Mouse (Mus musculus) forebrain, embryonic 12.5 days (tissue): ENCODE measurements at regions not wholly inside any gene's neighbourhood (a gene's known extent, or its start where the extent isn't known, plus 50 kb on each side); places are given as distances from the start of the nearest gene placed in this dataset.

Experiments used
- ATAC-seq: fragments of 200-750 bp; cut with Nextera tagmentation; 2 replicates; pipeline ENCODE4 v1.8.0; 2017; ENCODE audit warnings: moderate TSS enrichment; ENCODE audit not compliant: low FRiP score
- H3K27ac ChIP-seq: fragments of 300-500 bp; sonication (generic); 2 replicates; pipeline ENCODE4 v1.5.1; 2016; ENCODE audit warnings: mild to moderate bottlenecking
- H3K27me3 ChIP-seq: fragments of 300-500 bp; sonication (generic); 2 replicates; pipeline ENCODE4 v1.6.1; 2016; ENCODE audit warnings: mild to moderate bottlenecking
- H3K36me3 ChIP-seq: fragments of 300-500 bp; sonication (generic); replicated peaks from 2 replicates; pipeline ENCODE4 v1.6.1; 2016; ENCODE audit warnings: mild to moderate bottlenecking
- H3K4me1 ChIP-seq: fragments of 300-500 bp; sonication (generic); 2 replicates; pipeline ENCODE4 v1.6.1; 2016
- H3K4me2 ChIP-seq: fragments of 300-500 bp; sonication (generic); 2 replicates; pipeline ENCODE4 v1.6.1; 2016; ENCODE audit warnings: mild to moderate bottlenecking, moderate library complexity
- H3K4me3 ChIP-seq: fragments of 300-500 bp; sonication (generic); replicated peaks from 2 replicates; pipeline ENCODE4 v1.5.1; 2016; ENCODE audit warnings: mild to moderate bottlenecking
- H3K9ac ChIP-seq: fragments of 300-500 bp; sonication (generic); 2 replicates; pipeline ENCODE4 v1.6.1; 2016; ENCODE audit warnings: mild to moderate bottlenecking
- H3K9me3 ChIP-seq: fragments of 300-500 bp; sonication (generic); 2 replicates; pipeline ENCODE4 v1.6.1; 2016
- WGBS: fragments of 180-500 bp; shearing (Covaris S2); methylation state at CpG from one replicate; pipeline ENCODE4 v1.1.7; 2016; 5-methylcytosine and 5-hydroxymethylcytosine counted together

GRCm38 (mm10) chr14:8999815-9000214 lies 333.8 kb upstream of the 4930452B06Rik start:
- no peak overlapping the region for H3K4me3 ChIP-seq
- no peak for ATAC-seq
- 69% methylated on average over 1 of the region's 1 CpGs for WGBS

GRCm38 (mm10) chr14:8993421-8993820 lies 327.4 kb upstream of the 4930452B06Rik start:
- WGBS = 83% methylated on average over 1 of the region's 1 CpGs
- H3K36me3 ChIP-seq = no peaks in the 10 kb centered on the region
- no peak overlapping the region for H3K9ac ChIP-seq
- H3K4me3 ChIP-seq = no peak overlapping the region
- no peak overlapping the region for H3K4me2 ChIP-seq
- no peak overlapping the region for H3K27ac ChIP-seq
- no peaks in the 10 kb centered on the region for H3K27me3 ChIP-seq
- H3K4me1 ChIP-seq = no peaks in the 10 kb centered on the region
- ATAC-seq = no peak
- no peaks in the 10 kb centered on the region for H3K9me3 ChIP-seq

More at GRCm38 (mm10) chr14:8999815-9000214, 333.8 kb upstream of the 4930452B06Rik start:
- no peak overlapping the region for H3K9ac ChIP-seq
- H3K9me3 ChIP-seq = no peaks in the 10 kb centered on the region
- no peak overlapping the region for H3K4me2 ChIP-seq
- H3K4me1 ChIP-seq = no peaks in the 10 kb centered on the region
- H3K27me3 ChIP-seq = no peaks in the 10 kb centered on the region
- no peak overlapping the region for H3K27ac ChIP-seq
- H3K36me3 ChIP-seq = no peaks in the 10 kb centered on the region

- Histone ChIP-seq H3K27me3 (no peaks in the 10 kb centered on the region), H3K4me3 (no peak overlapping the region), H3K9me3 (no peaks in the 10 kb centered on the region), H3K36me3 (no peaks in the 10 kb centered on the region), H3K9ac (no peak overlapping the region), H3K27ac (no peak overlapping the region), H3K4me1 (no peaks in the 10 kb centered on the region), H3K4me2 (no peak overlapping the region)
- no peak for ATAC-seq
- 92% methylated on average over 4 of the region's 4 CpGs for WGBS
Measured at GRCm38 (mm10) chr14:8985086-8985793, 319.2 kb upstream of the 4930452B06Rik start.

DNA sequence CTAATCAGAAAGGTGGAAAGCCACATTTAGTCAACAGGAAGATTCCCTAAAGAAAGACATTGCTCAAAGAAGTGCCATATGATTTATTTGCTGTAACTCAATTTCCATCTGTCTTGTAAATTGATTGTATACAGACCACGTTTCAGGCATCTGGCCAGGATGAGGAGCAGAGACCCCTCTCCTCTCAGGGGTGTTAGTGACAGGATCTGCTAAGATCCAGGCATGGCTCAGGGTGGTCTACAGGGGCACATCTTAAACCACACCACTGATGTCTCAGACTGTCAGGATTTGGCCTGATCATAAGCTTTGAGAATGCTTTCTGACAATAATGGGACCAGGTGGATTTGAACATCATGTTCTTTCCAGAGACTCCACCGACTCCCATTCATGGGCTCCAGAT lies 295.5 kb upstream of the 4930452B06Rik start:
- Histone ChIP-seq H3K27me3 (no peaks in the 10 kb centered on the region), H3K27ac (no peak overlapping the region)
- no peak for ATAC-seq

GRCm38 (mm10) chr14:8952853-8953397 lies 286.9 kb upstream of the 4930452B06Rik start:
- no peaks in the 10 kb centered on the region for H3K36me3 ChIP-seq
- no peak overlapping the region for H3K4me2 ChIP-seq
- H3K27me3 ChIP-seq = no peaks in the 10 kb centered on the region
- no peaks in the 10 kb centered on the region for H3K9me3 ChIP-seq
- 41% methylated on average over 6 of the region's 6 CpGs for WGBS
- ATAC-seq = no peak
- H3K27ac ChIP-seq = no peak overlapping the region
- no peak overlapping the region for H3K4me3 ChIP-seq
- H3K4me1 ChIP-seq = no peaks in the 10 kb centered on the region
- no peak overlapping the region for H3K9ac ChIP-seq

More for the DNA sequence above, 295.5 kb upstream of the 4930452B06Rik start:
- Histone ChIP-seq H3K4me3 (no peak overlapping the region), H3K9ac (no peak overlapping the region), H3K36me3 (no peaks in the 10 kb centered on the region), H3K4me1 (no peaks in the 10 kb centered on the region), H3K4me2 (no peak overlapping the region), H3K9me3 (no peaks in the 10 kb centered on the region)
- 78% methylated on average over 2 of the region's 2 CpGs for whole genome bisulfite sequencing

GRCm38 (mm10) chr14:8948751-8949150 lies 282.7 kb upstream of the 4930452B06Rik start:
- Histone ChIP-seq H3K4me1 (no peaks in the 10 kb centered on the region), H3K27me3 (no peaks in the 10 kb centered on the region), H3K36me3 (no peaks in the 10 kb centered on the region), H3K9ac (no peak overlapping the region), H3K4me3 (no peak overlapping the region), H3K4me2 (no peak overlapping the region), H3K27ac (no peak overlapping the region), H3K9me3 (no peaks in the 10 kb centered on the region)
- WGBS = 66% methylated on average over 2 of the region's 2 CpGs
- ATAC-seq = no peak

DNA sequence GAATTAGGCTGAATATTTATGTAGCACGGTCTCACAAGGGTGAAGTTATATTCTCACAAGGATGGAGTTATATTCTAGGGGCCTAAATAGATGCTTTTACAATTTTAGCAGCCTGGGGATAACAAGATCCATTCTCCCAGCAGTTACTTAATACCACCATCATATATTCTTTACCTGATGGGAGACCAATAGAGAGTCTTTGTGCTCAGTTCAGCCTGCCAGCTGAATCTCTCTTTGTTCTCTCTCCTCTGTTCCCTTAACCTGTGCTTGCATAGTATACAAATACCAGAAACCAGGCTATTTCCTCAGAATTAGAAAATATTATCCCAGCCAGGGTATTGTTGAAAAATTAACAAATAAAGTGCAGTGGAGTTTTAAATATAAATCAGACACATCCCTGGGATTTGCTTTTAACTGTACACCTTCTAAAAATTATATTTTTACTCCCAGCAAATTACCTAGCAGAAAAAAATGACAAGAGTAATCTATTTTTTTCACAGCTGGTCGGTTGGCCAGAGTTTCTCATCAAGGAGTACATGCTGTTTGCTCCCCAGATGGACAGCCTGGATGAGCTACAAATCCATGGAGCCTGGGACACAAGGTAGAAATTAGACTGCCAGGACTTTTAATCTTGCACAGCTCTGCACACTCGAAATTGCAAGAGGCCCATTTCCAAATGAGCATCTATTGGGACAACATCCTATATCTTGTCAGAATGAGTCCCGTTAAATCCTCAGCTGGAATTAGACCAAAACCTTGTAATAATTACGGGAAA lies 281.0 kb upstream of the 4930452B06Rik start:
- no peak overlapping the region for H3K9ac ChIP-seq
- no peaks in the 10 kb centered on the region for H3K9me3 ChIP-seq
- no peaks in the 10 kb centered on the region for H3K4me1 ChIP-seq
- no peak for ATAC-seq
- no peak overlapping the region for H3K27ac ChIP-seq
- no peaks in the 10 kb centered on the region for H3K36me3 ChIP-seq
- no peaks in the 10 kb centered on the region for H3K27me3 ChIP-seq
- 78% methylated on average over 5 of the region's 5 CpGs for WGBS
- no peak overlapping the region for H3K4me2 ChIP-seq
- H3K4me3 ChIP-seq = no peak overlapping the region

- WGBS = 24% methylated on average over 5 of the region's 5 CpGs
- H3K9me3 ChIP-seq = no peaks in the 10 kb centered on the region
- H3K27ac ChIP-seq = no peak overlapping the region
- no peak overlapping the region for H3K4me3 ChIP-seq
- H3K36me3 ChIP-seq = no peaks in the 10 kb centered on the region
- H3K9ac ChIP-seq = no peak overlapping the region
- peak; percentile 65; the same call in 1 of the 2 replicates for ATAC-seq
- no peaks in the 10 kb centered on the region for H3K27me3 ChIP-seq
- no peak overlapping the region for H3K4me2 ChIP-seq
- no peaks in the 10 kb centered on the region for H3K4me1 ChIP-seq
Measured at GRCm38 (mm10) chr14:8935121-8935520, 269.1 kb upstream of the 4930452B06Rik start.
